Mouse (Mus musculus) stomach, postnatal 0 days (tissue): ENCODE data around the gene Cd151.

Experiments
- CTCF ChIP-seq: IDR thresholded peaks from 2 replicates; pipeline ENCODE4 v1.5.1; 2016; ENCODE audit warnings: antibody characterized with exemption, low read depth, mild to moderate bottlenecking, moderate library complexity
- EP300 ChIP-seq: optimal IDR thresholded peaks from 2 replicates; pipeline ENCODE3; 2016; ENCODE audit warnings: antibody characterized with exemption

DNA sequence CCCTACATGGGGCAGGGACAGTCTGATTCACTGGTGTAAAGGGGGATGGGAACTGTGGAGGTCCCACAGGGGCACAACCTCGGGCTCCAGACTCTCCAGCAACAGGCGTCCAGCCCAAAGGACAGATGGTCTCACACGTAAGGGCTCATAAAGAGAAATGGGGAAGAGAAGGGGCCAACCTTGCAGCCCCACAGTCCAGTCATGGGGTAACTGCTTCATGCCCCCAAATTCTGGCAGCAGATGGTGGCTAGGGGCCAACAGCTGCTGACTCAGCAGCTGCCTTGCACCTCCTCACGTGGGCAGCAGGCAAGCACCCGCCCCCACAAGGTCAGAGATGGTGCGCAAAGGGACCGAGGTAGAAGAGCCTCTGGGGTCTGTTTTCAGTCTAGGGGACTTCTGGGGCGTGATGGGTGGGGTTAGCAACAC is 35.0 kb upstream of the Cd151 start:
- TF ChIP-seq EP300 (no peak), CTCF (no peak)
